Mouse (Mus musculus) small intestine, adult 2 months (tissue): Measurements from ENCODE around the gene Hic1. TPM values are rescaled to one million over a fixed set of nuclear protein-coding genes. Genes with fewer than 3 reads are reported as not detected.

Experiments
- H3K27ac ChIP-seq: fragments of 200-500 bp; 2 replicates; pipeline ENCODE4 v1.5.1; 2012; ENCODE audit warnings: low read depth, low read length, control low read depth, inconsistent platforms; ENCODE audit not compliant: insufficient read depth
- H3K27me3 ChIP-seq: fragments of 200-500 bp; 2 replicates; pipeline ENCODE4 v1.6.1; 2012; ENCODE audit warnings: mild to moderate bottlenecking, moderate library complexity, low read length, inconsistent platforms; ENCODE audit not compliant: control insufficient read depth, insufficient read depth
- H3K36me3 ChIP-seq: fragments of 200-500 bp; 2 replicates; pipeline ENCODE4 v1.6.1; 2012; ENCODE audit warnings: mild to moderate bottlenecking, low read length, control low read depth, inconsistent platforms; ENCODE audit not compliant: control insufficient read depth, insufficient read depth
- H3K4me1 ChIP-seq: fragments of 200-500 bp; 2 replicates; pipeline ENCODE4 v1.6.1; 2012; ENCODE audit warnings: low read length, inconsistent platforms, mixed read lengths; ENCODE audit not compliant: control insufficient read depth, insufficient read depth, insufficient read length
- H3K4me3 ChIP-seq: fragments of 200-500 bp; 2 replicates; pipeline ENCODE4 v1.5.1; 2012; ENCODE audit warnings: low read depth, mild to moderate bottlenecking, control low read depth, inconsistent platforms, low read length, moderate library complexity
- CTCF ChIP-seq: fragments of 200-500 bp; IDR thresholded peaks from 2 replicates; pipeline ENCODE4 v1.5.1; 2012; ENCODE audit warnings: low read depth, mild to moderate bottlenecking, control low read depth, inconsistent platforms, low read length, moderate library complexity, mixed read lengths; ENCODE audit not compliant: insufficient replicate concordance, insufficient read length; ENCODE audit errors: extremely low read depth
- POLR2A ChIP-seq: fragments of 200-500 bp; IDR thresholded peaks from 2 replicates; pipeline ENCODE4 v1.6.1; 2012; ENCODE audit warnings: low read depth, mild to moderate bottlenecking, control low read depth, inconsistent platforms, low read length, moderate library complexity
- WGBS: fragments of 180-500 bp; shearing (Covaris S2); methylation state at CpG from one replicate; pipeline ENCODE4 v1.1.7; 2018; 5-methylcytosine and 5-hydroxymethylcytosine counted together
- polyA plus RNA-seq: library from polyadenylated mRNA; depleted of rRNA; stranded (reverse); fragments of >200 nt; gene quantifications from 2 replicates; pipeline ENCODE4 v1.2.3, GENCODE M21; 2012

Hic1 gene
- polyA plus RNA-seq, 1 experiment: 29.6 TPM

- Histone ChIP-seq H3K36me3 (peaks cover 24% of the 10 kb centered on the region), H3K4me3 (no peak overlapping the region), H3K27me3 (no peaks in the 10 kb centered on the region), H3K4me1 (peaks cover 11% of the 10 kb centered on the region), H3K27ac (peak overlapping the region; percentile 3; the same call in 1 of the 2 replicates)
- 29% methylated on average over 11 of the region's 11 CpGs for WGBS
- TF ChIP-seq POLR2A: no peak
- TF ChIP-seq CTCF: no peak
Measured at GRCm38 (mm10) chr11:75147106-75147845, 22.0 kb downstream of the Hic1 start.

- no peak for TF ChIP-seq CTCF
- TF ChIP-seq POLR2A: no peak
- Histone ChIP-seq H3K27me3 (no peaks in the 10 kb centered on the region), H3K4me1 (peaks cover 14% of the 10 kb centered on the region), H3K36me3 (peaks cover 24% of the 10 kb centered on the region), H3K27ac (no peak overlapping the region), H3K4me3 (no peak overlapping the region)
- 88% methylated on average over 2 of the region's 2 CpGs for WGBS
Measured at GRCm38 (mm10) chr11:75145841-75146240, 23.5 kb downstream of the Hic1 start.

DNA sequence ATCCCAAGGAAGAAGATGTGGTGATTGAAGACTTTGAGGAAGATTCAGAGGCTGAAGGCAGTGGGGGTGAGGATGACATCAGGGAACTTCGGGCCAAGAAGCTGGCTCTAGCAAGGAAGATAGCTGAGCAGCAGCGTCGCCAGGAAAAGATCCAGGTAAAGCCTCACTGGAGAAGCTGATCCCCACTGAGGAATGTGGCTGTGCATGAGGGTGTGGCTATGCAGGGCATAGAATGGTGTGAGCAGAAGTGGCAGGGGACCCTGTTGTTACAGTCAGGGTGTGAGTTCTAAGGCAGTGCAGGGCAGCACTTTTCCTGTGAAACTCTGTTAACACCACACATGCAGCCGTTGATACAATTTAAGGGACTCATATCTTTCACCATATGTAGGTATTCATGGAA is 26.6 kb downstream of the Hic1 start:
- no peaks in the 10 kb centered on the region for H3K27me3 ChIP-seq
- WGBS: 58% methylated on average over 4 of the region's 4 CpGs
- no peak overlapping the region for H3K27ac ChIP-seq
- H3K4me1 ChIP-seq: peaks cover 15% of the 10 kb centered on the region
- peaks cover 19% of the 10 kb centered on the region for H3K36me3 ChIP-seq
- no peak overlapping the region for H3K4me3 ChIP-seq
- no peak for TF ChIP-seq POLR2A
- TF ChIP-seq CTCF: no peak

- Histone ChIP-seq H3K4me1 (peaks cover 10% of the 10 kb centered on the region), H3K27ac (peak overlapping the region; percentile 51; the same call in 1 of the 2 replicates), H3K36me3 (peaks cover 19% of the 10 kb centered on the region), H3K27me3 (no peaks in the 10 kb centered on the region), H3K4me3 (no peak overlapping the region)
- WGBS: 68% methylated on average over 1 of the region's 1 CpGs
- no peak for TF ChIP-seq POLR2A
- TF ChIP-seq CTCF: no peak
Measured at GRCm38 (mm10) chr11:75141913-75142312, 27.4 kb downstream of the Hic1 start.

DNA sequence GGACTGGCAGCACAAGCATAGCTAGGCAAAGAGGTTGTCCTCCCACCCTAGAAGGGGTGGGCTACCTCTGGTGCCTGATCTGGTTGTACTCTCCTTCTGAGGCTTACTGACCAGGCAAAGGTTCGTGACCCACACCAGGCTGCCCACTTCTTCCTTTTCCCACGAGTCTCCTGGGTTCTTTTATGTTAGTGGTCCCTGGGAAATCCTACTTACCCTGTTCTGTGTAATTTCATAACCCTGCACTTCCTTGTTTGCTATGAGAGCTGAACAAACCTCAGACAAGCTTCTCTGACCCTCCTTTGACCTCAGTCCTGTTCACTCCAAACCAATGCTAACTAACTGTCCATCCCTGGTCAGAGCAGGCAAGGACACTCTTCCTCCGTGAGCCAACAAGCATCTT is 28.3 kb downstream of the Hic1 start:
- H3K4me1 ChIP-seq: peaks cover 10% of the 10 kb centered on the region
- 65% methylated on average over 3 of the region's 3 CpGs for WGBS

GRCm38 (mm10) chr11:75140431-75140830 is 28.9 kb downstream of the Hic1 start:
- 58% methylated on average over 5 of the region's 5 CpGs for WGBS
- H3K27me3 ChIP-seq: no peaks in the 10 kb centered on the region
- H3K4me3 ChIP-seq: no peak overlapping the region
- H3K27ac ChIP-seq: peak overlapping the region; percentile 12
- H3K36me3 ChIP-seq: peaks cover 17% of the 10 kb centered on the region
- no peak for TF ChIP-seq POLR2A
- TF ChIP-seq CTCF: no peak
- H3K4me1 ChIP-seq: peaks cover 10% of the 10 kb centered on the region

More for the DNA sequence above, 28.3 kb downstream of the Hic1 start:
- peak overlapping the region; percentile 32 for H3K27ac ChIP-seq
- H3K27me3 ChIP-seq: no peaks in the 10 kb centered on the region
- peaks cover 17% of the 10 kb centered on the region for H3K36me3 ChIP-seq
- no peak for TF ChIP-seq CTCF
- no peak for TF ChIP-seq POLR2A
- H3K4me3 ChIP-seq: no peak overlapping the region

DNA sequence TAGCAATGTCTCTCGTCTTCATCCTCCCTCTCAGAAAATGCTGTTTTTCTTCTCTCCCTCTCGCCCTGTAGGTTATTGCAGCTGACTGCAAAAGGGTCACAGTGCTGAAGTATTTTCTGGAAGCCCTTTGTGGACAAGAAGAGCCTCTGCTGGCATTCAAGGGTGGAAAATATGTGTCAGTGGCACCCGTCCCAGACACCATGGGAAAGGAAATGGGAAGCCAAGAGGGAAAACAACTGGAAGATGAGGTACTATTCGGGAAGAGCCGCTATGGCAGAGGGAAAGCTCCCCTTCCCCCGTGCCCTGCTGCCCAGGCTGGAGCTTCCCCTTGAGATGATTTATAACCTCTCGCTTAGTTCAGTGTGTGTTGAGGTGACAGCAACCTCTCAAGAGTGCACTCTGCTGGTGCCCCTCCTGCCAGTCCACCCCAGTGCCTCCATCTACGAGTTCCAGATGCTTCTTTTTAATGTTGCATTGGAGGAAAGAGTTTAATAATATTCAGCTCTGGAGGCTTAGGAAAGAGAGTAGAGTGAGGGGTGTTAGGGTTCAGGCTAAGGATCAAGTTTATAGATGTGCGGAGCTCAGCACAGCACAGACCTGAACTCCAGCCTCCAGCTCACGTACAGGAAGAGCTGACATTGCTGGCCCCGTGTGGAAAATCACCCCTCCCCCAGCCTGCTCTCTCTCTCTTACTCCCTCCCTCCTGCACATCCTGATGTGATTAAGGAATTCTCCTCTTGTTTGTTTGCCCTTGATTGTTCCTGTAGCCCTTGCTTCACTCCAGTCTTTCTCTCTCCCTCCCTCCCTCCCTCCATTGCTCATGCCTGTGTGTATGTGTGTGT is 30.0 kb downstream of the Hic1 start:
- no peaks in the 10 kb centered on the region for H3K27me3 ChIP-seq
- no peak overlapping the region for H3K4me3 ChIP-seq
- H3K36me3 ChIP-seq: peaks cover 15% of the 10 kb centered on the region
- 69% methylated on average over 11 of the region's 11 CpGs for WGBS
- TF ChIP-seq CTCF (no peak), POLR2A (no peak)
- H3K27ac ChIP-seq: peak overlapping the region; percentile 67
- H3K4me1 ChIP-seq: peaks cover 10% of the 10 kb centered on the region
